Mouse (Mus musculus) natural killer cell, adult 2 months (primary cell): ENCODE data around the gene 2410137M14Rik.
"Not testable (repeated sequence)": the region's sequence is repeated elsewhere in the genome, so short reads cannot be mapped to it uniquely, and the experiment has no call there.

Experiments
- DNase-seq, 2 experiments: peaks; one replicate each; pipeline ENCODE4 v3.0.0; 2022; ENCODE audit warnings: low spot score in 2 of 2

Gene 2410137M14Rik

GRCm38 (mm10) chr17:36981221-36981813 is at the start of gene 2410137M14Rik:
TSS of gene 2410137M14Rik (minus strand) at chr17:36981237.
- no peak for DNase-seq

DNA sequence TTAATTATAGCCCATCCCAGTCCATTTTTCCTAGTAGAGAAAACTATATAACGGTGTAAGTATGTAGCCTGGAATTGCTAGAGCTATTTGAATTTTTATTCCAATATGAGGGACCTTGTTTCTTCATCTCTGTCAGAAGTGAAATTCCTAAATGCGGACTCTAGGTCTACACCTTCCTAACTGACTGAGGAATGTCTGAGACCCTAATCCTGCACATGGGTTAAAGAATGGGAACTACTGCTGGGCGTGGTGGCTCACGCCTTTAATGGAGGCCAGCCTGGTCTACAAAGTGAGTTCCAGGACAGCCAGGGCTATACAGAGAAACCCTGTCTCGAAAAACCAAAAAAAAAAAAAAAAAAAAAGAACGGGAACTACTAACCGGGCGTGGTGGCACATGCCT is 48.1 kb upstream of the 2410137M14Rik start:
- DNase-seq, result no peak

- DNase-seq, result peak; percentile 80 to 82
Measured at GRCm38 (mm10) chr17:37028683-37029120, 47.7 kb upstream of the 2410137M14Rik start.

DNA sequence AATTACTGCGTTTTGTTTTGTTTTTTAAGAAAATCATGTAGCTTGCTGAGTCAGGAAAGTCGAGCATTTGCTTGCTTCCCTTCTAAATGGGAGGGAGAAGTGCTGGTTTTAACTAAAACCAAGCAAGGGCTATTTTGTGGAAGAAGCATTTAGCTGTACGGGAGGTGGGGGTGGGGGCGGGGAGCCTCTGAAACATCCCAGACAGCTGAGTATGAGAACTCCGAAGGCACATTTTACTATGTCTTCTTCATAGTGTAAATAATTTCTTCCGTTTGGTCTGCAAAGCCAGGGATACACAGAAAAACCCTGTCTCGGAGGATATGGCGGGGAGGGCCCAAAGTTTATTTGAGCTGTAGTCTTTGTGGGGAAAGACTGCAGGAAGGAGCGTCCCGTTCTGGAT is 47.2 kb upstream of the 2410137M14Rik start:
- DNase-seq, result no peak

DNA sequence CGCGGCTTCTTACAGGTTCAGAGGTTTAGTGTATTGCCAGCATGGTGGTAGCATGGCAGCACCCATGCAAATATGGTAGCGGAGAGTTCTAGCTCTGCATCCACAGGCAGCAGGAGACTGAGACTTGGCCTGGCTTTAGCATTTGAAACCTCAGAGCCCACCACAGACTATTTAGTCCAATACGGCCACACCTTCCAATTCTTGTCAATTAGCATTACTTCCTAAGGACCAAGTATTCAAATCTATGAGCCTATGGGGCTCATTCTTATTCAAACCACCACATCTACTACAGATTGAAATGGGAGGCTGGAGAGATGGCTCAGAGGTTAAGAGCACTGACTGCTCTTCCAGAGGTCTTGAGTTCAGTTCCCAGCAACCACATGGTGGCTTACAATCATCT is 46.4 kb upstream of the 2410137M14Rik start:
- no peak for DNase-seq

GRCm38 (mm10) chr17:37026425-37026824 is 45.4 kb upstream of the 2410137M14Rik start:
- no peak for DNase-seq

- no peak for DNase-seq
Measured at GRCm38 (mm10) chr17:37022628-37023576, 41.9 kb upstream of the 2410137M14Rik start, which contains the start of gene Mog. TSS of gene Mog (minus strand) at chr17:37023398.

DNA sequence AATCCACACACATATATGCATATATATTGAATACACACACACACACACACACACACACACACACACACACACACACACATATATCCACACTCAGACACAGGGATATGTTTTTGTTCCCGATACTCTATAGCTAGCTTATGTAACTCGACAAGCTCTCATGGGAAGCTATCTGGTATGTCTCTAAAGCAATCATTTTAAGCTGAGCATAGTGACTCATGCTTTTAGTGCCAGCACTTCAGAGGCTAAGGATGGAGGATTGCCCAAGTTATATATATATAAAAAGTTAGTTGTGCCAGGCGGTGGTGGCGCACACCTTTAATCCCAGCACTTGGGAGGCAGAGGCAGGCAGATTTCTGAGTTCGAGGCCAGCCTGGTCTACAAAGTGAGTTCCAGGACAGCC is 38.2 kb upstream of the 2410137M14Rik start:
- not testable (repeated sequence) for DNase-seq

- no peak for DNase-seq
Measured at GRCm38 (mm10) chr17:37018328-37018727, 37.3 kb upstream of the 2410137M14Rik start.

- DNase-seq, result no peak
Measured at GRCm38 (mm10) chr17:37016333-37016732, 35.3 kb upstream of the 2410137M14Rik start.

DNA sequence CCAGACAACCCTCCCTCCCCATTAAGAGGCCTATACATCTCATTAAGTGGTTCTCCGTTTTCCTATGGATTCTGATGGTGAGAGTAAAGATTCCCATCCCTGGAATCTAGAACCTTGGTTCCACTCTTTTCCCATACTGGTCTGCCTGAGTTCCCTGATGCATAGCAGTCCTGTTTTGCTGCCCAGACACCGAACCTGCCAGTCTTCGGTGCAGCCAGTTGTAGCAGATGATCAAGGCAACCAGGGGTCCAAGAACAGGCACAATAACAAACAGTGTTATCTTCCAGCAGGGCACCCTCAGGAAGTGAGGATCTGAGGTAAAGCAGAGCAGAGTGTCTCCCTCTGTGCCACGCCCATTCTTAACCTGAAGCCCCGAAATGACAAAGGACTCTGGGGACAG is 31.1 kb upstream of the 2410137M14Rik start:
- DNase-seq, result no peak

- DNase-seq, result no peak
Measured at GRCm38 (mm10) chr17:37011719-37012118, 30.7 kb upstream of the 2410137M14Rik start.

DNA sequence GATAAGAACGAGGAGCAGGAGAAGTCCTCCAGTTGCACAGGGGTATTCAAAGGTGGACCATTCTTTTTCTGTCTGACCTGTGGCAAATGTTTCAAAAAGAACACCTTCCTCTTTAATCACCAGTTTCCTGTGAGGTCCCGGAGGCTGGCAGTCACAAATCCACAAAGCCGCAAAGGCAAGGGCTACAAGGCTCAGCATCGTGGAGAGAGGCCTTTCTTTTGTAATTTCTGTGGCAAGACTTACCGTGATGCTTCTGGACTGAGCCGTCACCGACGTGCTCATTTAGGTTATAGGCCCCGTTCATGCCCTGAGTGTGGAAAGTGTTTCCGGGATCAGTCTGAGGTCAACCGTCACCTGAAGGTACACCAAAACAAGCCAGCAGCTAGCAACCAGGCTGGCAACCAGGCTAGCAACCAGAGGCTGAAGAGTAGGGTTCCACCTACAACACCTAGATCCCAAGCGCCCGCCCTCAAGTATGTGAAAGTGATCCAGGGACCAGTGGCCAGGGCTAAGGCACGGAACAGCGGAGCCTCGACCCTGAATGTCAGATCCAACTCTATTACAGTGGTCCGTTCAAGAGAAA is 28.5 kb upstream of the 2410137M14Rik start:
- DNase-seq, result peak in 1 of 2 experiments; percentile 3

DNA sequence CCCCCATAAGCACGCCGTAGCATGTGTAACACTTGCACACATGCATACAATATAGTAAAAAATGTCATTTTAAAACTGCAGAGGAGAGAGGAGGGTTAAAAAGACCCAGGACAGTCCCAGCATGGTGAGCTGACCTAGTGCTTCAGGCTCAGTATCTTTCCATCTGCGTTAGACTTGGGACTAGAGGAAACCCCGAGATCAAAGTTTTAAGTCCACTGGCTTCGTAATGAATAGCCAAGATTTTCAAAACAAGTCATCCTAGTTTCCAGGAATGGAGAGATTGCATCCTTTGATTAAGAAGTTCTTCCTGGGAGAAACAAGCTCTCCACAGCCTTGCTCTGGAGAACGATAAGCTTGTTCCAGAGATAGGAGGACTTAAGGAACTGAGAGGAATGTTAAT is 27.1 kb upstream of the 2410137M14Rik start:
- DNase-seq, result no peak

GRCm38 (mm10) chr17:37003366-37003765 is 22.3 kb upstream of the 2410137M14Rik start:
- DNase-seq, result no peak

DNA sequence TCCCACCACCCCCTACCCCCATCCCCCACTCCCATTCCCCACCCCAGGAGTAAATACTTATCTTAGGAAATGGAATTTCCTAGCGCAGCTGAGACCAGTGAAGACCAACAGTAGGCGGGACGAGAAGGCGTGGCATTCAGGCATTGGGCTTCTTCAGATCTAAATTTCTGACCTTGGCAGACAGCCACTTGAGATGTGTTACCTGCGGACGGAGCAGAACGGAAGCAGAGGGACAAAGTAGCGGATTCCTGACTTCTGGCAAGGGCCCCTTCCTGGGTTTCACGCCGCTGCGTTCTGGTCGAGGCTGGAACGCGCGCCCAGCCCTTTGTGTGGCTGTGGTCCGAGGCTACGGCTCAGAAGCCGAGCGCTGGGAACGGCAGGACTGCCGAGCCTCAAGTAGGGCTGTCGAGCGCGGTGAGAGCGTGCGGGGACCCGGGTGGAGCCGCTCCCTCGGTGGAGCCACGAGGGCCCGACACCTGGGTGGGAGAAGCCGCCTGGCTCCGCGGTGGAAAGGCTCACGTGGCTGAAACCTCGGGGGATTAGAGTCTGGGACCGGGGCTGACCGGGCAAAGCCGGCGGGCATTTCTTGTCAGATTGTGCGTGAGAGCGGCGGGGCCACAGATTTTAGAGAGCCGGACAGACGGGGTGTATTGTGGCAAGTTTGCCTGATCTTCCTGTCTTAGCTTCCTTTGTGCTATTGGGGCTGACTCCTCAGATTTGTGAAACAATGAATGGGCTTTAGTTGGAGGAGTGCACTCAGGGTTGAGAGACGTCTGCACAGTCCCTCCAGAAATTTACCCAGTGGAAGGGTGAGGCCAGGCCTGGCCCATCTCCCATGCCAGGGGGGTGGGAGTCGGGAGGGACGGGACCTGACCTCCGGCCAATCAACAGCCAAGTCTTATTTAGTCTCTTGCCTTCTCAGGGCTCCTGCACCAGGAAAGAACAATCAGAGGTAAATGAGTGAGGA is 21.6 kb upstream of the 2410137M14Rik start:
- peak in 1 of 2 experiments; percentile 1 for DNase-seq

- DNase-seq, result no peak
Measured at GRCm38 (mm10) chr17:37000863-37001262, 19.8 kb upstream of the 2410137M14Rik start, which contains the start of gene Zfp57. TSS of gene Zfp57 (plus strand) at chr17:37001163.

- DNase-seq, result no peak
Measured at GRCm38 (mm10) chr17:36998477-36998876, 17.4 kb upstream of the 2410137M14Rik start.

- peak; percentile 16 to 50 for DNase-seq
Measured at GRCm38 (mm10) chr17:36997033-36997735, 16.1 kb upstream of the 2410137M14Rik start.

GRCm38 (mm10) chr17:36995448-36995847 is 14.4 kb upstream of the 2410137M14Rik start:
- DNase-seq, result no peak
